Mouse (Mus musculus) gastrocnemius, adult 8-10 months (tissue): ENCODE results near the gene Gm9803. TPM values are rescaled to one million over a fixed set of nuclear protein-coding genes. Genes with fewer than 3 reads are reported as not detected.

Source experiments
- DNase-seq, 2 experiments: peaks; one replicate each; pipeline ENCODE4 v3.0.0; 2022; ENCODE audit warnings: low spot score in 2 of 2
- total RNA-seq, 4 experiments: library from RNA; stranded (reverse); gene quantifications; 2 replicates each; pipeline ENCODE4 v1.2.4; 2022

Gene Gm9803
- total RNA-seq, 4 experiments from 2014 or later: 9.8 to 13.6 TPM; not detected in 2

- no peak for DNase-seq
Observed at GRCm38 (mm10) chr10:43512976-43513375, 10.9 kb upstream of the Gm9803 start.

- no peak for DNase-seq
Observed at GRCm38 (mm10) chr10:43516992-43517660, 6.8 kb upstream of the Gm9803 start.

GRCm38 (mm10) chr10:43517836-43518235 is 6.0 kb upstream of the Gm9803 start:
- no peak for DNase-seq

GRCm38 (mm10) chr10:43518368-43518767 is 5.5 kb upstream of the Gm9803 start:
- no peak for DNase-seq

- no peak for DNase-seq
Observed at GRCm38 (mm10) chr10:43519977-43520376, 3.9 kb upstream of the Gm9803 start.

- DNase-seq: no peak
Observed at GRCm38 (mm10) chr10:43527283-43528269, 3.7 kb downstream of the Gm9803 start.

GRCm38 (mm10) chr10:43534382-43534781 is 10.5 kb downstream of the Gm9803 start:
- DNase-seq: no peak

GRCm38 (mm10) chr10:43537652-43538051 is 13.8 kb downstream of the Gm9803 start:
- DNase-seq: no peak

- DNase-seq: no peak
Observed at GRCm38 (mm10) chr10:43538831-43539230, 14.9 kb downstream of the Gm9803 start.

GRCm38 (mm10) chr10:43539746-43540310 is 15.9 kb downstream of the Gm9803 start:
- DNase-seq: no peak

- peak; percentile 93 to 95 for DNase-seq
Observed at GRCm38 (mm10) chr10:43540442-43541152, 16.7 kb downstream of the Gm9803 start, which contains the start of gene 1700021F05Rik. Gene 1700021F05Rik, minus strand, starts transcription at chr10:43540994.

GRCm38 (mm10) chr10:43541153-43541544 is 17.3 kb downstream of the Gm9803 start:
- DNase-seq: no peak

- DNase-seq: no peak
Observed at GRCm38 (mm10) chr10:43549411-43549810, 25.5 kb downstream of the Gm9803 start.

GRCm38 (mm10) chr10:43550923-43551322 is 27.0 kb downstream of the Gm9803 start:
- no peak for DNase-seq

GRCm38 (mm10) chr10:43551388-43551787 is 27.5 kb downstream of the Gm9803 start:
- no peak for DNase-seq

GRCm38 (mm10) chr10:43557630-43558165 is 33.8 kb downstream of the Gm9803 start:
- DNase-seq: no peak

GRCm38 (mm10) chr10:43559313-43559712 is 35.4 kb downstream of the Gm9803 start:
- DNase-seq: no peak

- no peak for DNase-seq
Observed at GRCm38 (mm10) chr10:43560765-43561164, 36.9 kb downstream of the Gm9803 start.

GRCm38 (mm10) chr10:43561311-43561710 is 37.4 kb downstream of the Gm9803 start:
- no peak for DNase-seq
